Mouse (Mus musculus) midbrain, embryonic 11.5 days (tissue): Measurements from ENCODE around the gene 4930412O13Rik. TPM values are rescaled to one million over a fixed set of nuclear protein-coding genes. Genes with fewer than 3 reads are reported as not detected.

ENCODE experiments used
- ATAC-seq: fragments of 200-750 bp; cut with Nextera tagmentation; 2 replicates; pipeline ENCODE4 v1.8.0; 2017; ENCODE audit warnings: moderate TSS enrichment, moderate library complexity; ENCODE audit not compliant: low FRiP score
- DNase-seq: peaks from one replicate; pipeline ENCODE4 v3.0.0; 2015; ENCODE audit warnings: low spot score; ENCODE audit errors: missing footprints
- H3K27ac ChIP-seq: fragments of 300-500 bp; sonication (generic); 2 replicates; pipeline ENCODE4 v1.5.1; 2014; ENCODE audit warnings: low read depth, low read length
- H3K27me3 ChIP-seq: fragments of 300-500 bp; sonication (generic); 2 replicates; pipeline ENCODE4 v1.6.1; 2014; ENCODE audit warnings: mild to moderate bottlenecking, low read length, moderate library complexity, mixed read lengths; ENCODE audit not compliant: control insufficient read depth, insufficient read depth
- H3K36me3 ChIP-seq: fragments of 300-500 bp; sonication (generic); 2 replicates; pipeline ENCODE4 v1.6.1; 2014; ENCODE audit warnings: mild to moderate bottlenecking, low read length, moderate library complexity, mixed read lengths; ENCODE audit not compliant: control insufficient read depth, insufficient read depth
- H3K4me1 ChIP-seq: fragments of 300-500 bp; sonication (generic); 2 replicates; pipeline ENCODE4 v1.6.1; 2014; ENCODE audit warnings: low read length; ENCODE audit not compliant: control insufficient read depth, insufficient read depth
- H3K4me2 ChIP-seq: fragments of 300-500 bp; sonication (generic); 2 replicates; pipeline ENCODE4 v1.6.1; 2014; ENCODE audit warnings: mild to moderate bottlenecking, moderate library complexity
- H3K4me3 ChIP-seq: fragments of 300-500 bp; sonication (generic); 2 replicates; pipeline ENCODE4 v1.5.1; 2014; ENCODE audit warnings: low read depth, low read length
- H3K9ac ChIP-seq: fragments of 300-500 bp; sonication (generic); 2 replicates; pipeline ENCODE4 v1.6.1; 2014; ENCODE audit warnings: low read length
- H3K9me3 ChIP-seq: fragments of 300-500 bp; sonication (generic); 2 replicates; pipeline ENCODE4 v1.6.1; 2016; ENCODE audit warnings: low read length; ENCODE audit not compliant: control insufficient read depth
- WGBS: fragments of 180-500 bp; shearing (Covaris S2); extraction: QIAGEN DNeasy Blood & Tissue Kit; methylation state at CpG from one replicate; pipeline ENCODE4 v1.1.7; 2014; 5-methylcytosine and 5-hydroxymethylcytosine counted together
- polyA plus RNA-seq: library from polyadenylated mRNA; unstranded; fragments of >200 nt; fragmentation: Nextera tagmentation; extraction: Ambion mirVana; gene quantifications from 2 replicates; pipeline ENCODE4 v1.2.1, GENCODE M21; 2014

Gene 4930412O13Rik
- polyA plus RNA-seq, 1 experiment from 2014 or later, result 0.20 TPM

- 5% methylated on average over 8 of the region's 8 CpGs for WGBS
- Histone ChIP-seq H3K4me3 (no peak overlapping the region), H3K9ac (no peak overlapping the region), H3K4me1 (peaks cover 4% of the 10 kb centered on the region; the same call in 1 of the 2 replicates), H3K27me3 (peaks cover 89% of the 10 kb centered on the region), H3K27ac (no peak overlapping the region), H3K9me3 (no peaks in the 10 kb centered on the region), H3K4me2 (no peak overlapping the region), H3K36me3 (no peaks in the 10 kb centered on the region)
- no peak for ATAC-seq
- peak; percentile 91 for DNase-seq
Observed at GRCm38 (mm10) chr2:9890251-9890650, 9.2 kb downstream of the 4930412O13Rik start.

- H3K27me3 ChIP-seq, result peaks cover 89% of the 10 kb centered on the region
- H3K9ac ChIP-seq, result no peak overlapping the region
- WGBS, result 1% methylated on average over 5 of the region's 5 CpGs
- H3K4me3 ChIP-seq, result no peak overlapping the region
- no peak for ATAC-seq
- H3K36me3 ChIP-seq, result no peaks in the 10 kb centered on the region
- H3K27ac ChIP-seq, result no peak overlapping the region
- DNase-seq, result peak; percentile 91
- no peak overlapping the region for H3K4me2 ChIP-seq
- no peaks in the 10 kb centered on the region for H3K9me3 ChIP-seq
- peaks cover 4% of the 10 kb centered on the region; the same call in 1 of the 2 replicates for H3K4me1 ChIP-seq
Observed at GRCm38 (mm10) chr2:9890906-9891305, 9.9 kb downstream of the 4930412O13Rik start.

- ATAC-seq, result no peak
- peaks cover 90% of the 10 kb centered on the region for H3K27me3 ChIP-seq
Observed at GRCm38 (mm10) chr2:9892541-9892940, 11.5 kb downstream of the 4930412O13Rik start.

GRCm38 (mm10) chr2:9893272-9893953 lies 12.4 kb downstream of the 4930412O13Rik start:
- H3K4me3 ChIP-seq, result no peak overlapping the region
- H3K27me3 ChIP-seq, result peaks cover 90% of the 10 kb centered on the region
- peaks cover 7% of the 10 kb centered on the region; the same call in 1 of the 2 replicates for H3K4me1 ChIP-seq
- no peaks in the 10 kb centered on the region for H3K36me3 ChIP-seq
- H3K9me3 ChIP-seq, result no peaks in the 10 kb centered on the region
- no peak overlapping the region for H3K4me2 ChIP-seq
- no peak overlapping the region for H3K27ac ChIP-seq
- 1% methylated on average over 6 of the region's 6 CpGs for WGBS
- no peak overlapping the region for H3K9ac ChIP-seq
- peak; percentile 84 for DNase-seq
- peak; percentile 45; the same call in 1 of the 2 replicates for ATAC-seq

More at GRCm38 (mm10) chr2:9892541-9892940, 11.5 kb downstream of the 4930412O13Rik start:
- 5% methylated on average over 7 of the region's 7 CpGs for WGBS
- Histone ChIP-seq H3K27ac (no peak overlapping the region), H3K9ac (no peak overlapping the region), H3K4me2 (no peak overlapping the region), H3K4me3 (no peak overlapping the region), H3K4me1 (peaks cover 7% of the 10 kb centered on the region; the same call in 1 of the 2 replicates), H3K36me3 (no peaks in the 10 kb centered on the region), H3K9me3 (no peaks in the 10 kb centered on the region)
- peak; percentile 89 for DNase-seq

- peak; percentile 94 for DNase-seq
Observed at GRCm38 (mm10) chr2:9894836-9895593, 14.0 kb downstream of the 4930412O13Rik start.

GRCm38 (mm10) chr2:9896097-9896770 lies 15.2 kb downstream of the 4930412O13Rik start:
- no peaks in the 10 kb centered on the region for H3K9me3 ChIP-seq
- H3K4me1 ChIP-seq, result 0 out of 2 replicates have a peak, but pooled peaks cover 3% of the 10 kb centered on the region
- peak; percentile 25; the same call in 1 of the 2 replicates for ATAC-seq
- no peak overlapping the region for H3K4me3 ChIP-seq
- H3K9ac ChIP-seq, result no peak overlapping the region
- WGBS, result 1% methylated on average over 22 of the region's 22 CpGs
- peak overlapping the region; percentile 8; the same call in 1 of the 2 replicates for H3K4me2 ChIP-seq
- peak; percentile 91 for DNase-seq
- peaks cover 65% of the 10 kb centered on the region for H3K27me3 ChIP-seq
- no peaks in the 10 kb centered on the region for H3K36me3 ChIP-seq
- H3K27ac ChIP-seq, result no peak overlapping the region

More at GRCm38 (mm10) chr2:9894836-9895593, 14.0 kb downstream of the 4930412O13Rik start:
- Histone ChIP-seq H3K4me2 (no peak overlapping the region), H3K4me1 (0 out of 2 replicates have a peak, but pooled peaks cover 3% of the 10 kb centered on the region), H3K4me3 (no peak overlapping the region), H3K9me3 (no peaks in the 10 kb centered on the region), H3K27ac (no peak overlapping the region), H3K36me3 (no peaks in the 10 kb centered on the region), H3K9ac (no peak overlapping the region), H3K27me3 (peaks cover 76% of the 10 kb centered on the region)
- under 1% methylated on average over 19 of the region's 19 CpGs for WGBS
- ATAC-seq, result no peak

- 0 out of 2 replicates have a peak, but pooled peaks cover 3% of the 10 kb centered on the region for H3K4me1 ChIP-seq
- no peak overlapping the region for H3K4me2 ChIP-seq
- H3K4me3 ChIP-seq, result no peak overlapping the region
- H3K36me3 ChIP-seq, result no peaks in the 10 kb centered on the region
- H3K27ac ChIP-seq, result no peak overlapping the region
- no peaks in the 10 kb centered on the region for H3K9me3 ChIP-seq
- H3K9ac ChIP-seq, result no peak overlapping the region
- 5% methylated on average over 8 of the region's 8 CpGs for WGBS
- H3K27me3 ChIP-seq, result peaks cover 54% of the 10 kb centered on the region
- DNase-seq (peak; percentile 87), ATAC-seq (peak; percentile 28)
Observed at GRCm38 (mm10) chr2:9897846-9898245, 16.8 kb downstream of the 4930412O13Rik start.

- H3K9ac ChIP-seq, result no peak overlapping the region
- H3K4me2 ChIP-seq, result no peak overlapping the region
- no peaks in the 10 kb centered on the region for H3K9me3 ChIP-seq
- no peaks in the 10 kb centered on the region for H3K4me1 ChIP-seq
- WGBS, result 78% methylated on average over 14 of the region's 14 CpGs
- H3K4me3 ChIP-seq, result no peak overlapping the region
- H3K27me3 ChIP-seq, result no peaks in the 10 kb centered on the region; the same call in 1 of the 2 replicates
- ATAC-seq, result no peak
- H3K36me3 ChIP-seq, result no peaks in the 10 kb centered on the region
- no peak overlapping the region for H3K27ac ChIP-seq
- no peak for DNase-seq
Observed at GRCm38 (mm10) chr2:9903854-9904560, 23.0 kb downstream of the 4930412O13Rik start.
